Mouse (Mus musculus): Measurements from ENCODE around the gene Ing1. TPM values are rescaled to one million over a fixed set of nuclear protein-coding genes. Genes with fewer than 3 reads are reported as not detected.
"Not testable (repeated sequence)": the region's sequence is repeated elsewhere in the genome, so short reads cannot be mapped to it uniquely, and the experiment has no call there.

The Ing1 gene
- total and polyA plus RNA-seq, 2 experiments from 2014 or later, result 17.8 to 39.0 TPM

DNA sequence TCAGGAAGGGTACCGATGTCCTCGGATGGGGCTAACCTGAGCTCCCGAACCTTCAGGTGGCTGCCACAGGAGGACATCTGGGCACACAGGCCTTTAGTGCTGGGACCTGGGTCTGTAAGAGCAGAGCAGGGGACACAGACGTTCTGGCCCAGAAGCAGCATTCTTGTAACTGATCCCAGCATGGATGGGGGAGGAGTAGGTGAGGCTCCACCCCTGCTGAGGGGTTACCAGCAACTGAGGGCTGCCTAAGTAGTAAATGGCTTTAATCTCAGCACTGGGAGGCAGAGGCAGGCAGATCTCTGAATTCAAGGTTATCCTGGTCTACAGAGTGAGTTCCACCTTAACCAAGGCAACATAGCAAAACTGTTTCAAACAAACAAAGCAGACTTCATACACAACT is 12.5 kb upstream of the Ing1 start:
- H3K9me3 ChIP-seq (ENCODE audit: low read length), result no peaks in the 10 kb centered on the region
- H3K36me3 ChIP-seq (ENCODE audit: insufficient read depth, low read length), result peaks cover 31% of the 10 kb centered on the region
- no peaks in the 10 kb centered on the region for H3K27me3 ChIP-seq (ENCODE audit: insufficient read depth, low read length)
- ATAC-seq (ENCODE audit: low FRiP score) (no peak), DNase-seq (ENCODE audit: low spot score) (no peak)
- no peak overlapping the region for H3K4me3 ChIP-seq (ENCODE audit: low read depth, low read length)
- whole genome bisulfite sequencing, result 89% methylated on average over 4 of the region's 4 CpGs
- TF ChIP-seq CTCF (IDR thresholded peaks at IDR 0.05), result no peak
- H3K9ac ChIP-seq (replicated peaks; ENCODE audit: low read length, poor library complexity, severe bottlenecking), result no peak overlapping the region
- no peak overlapping the region for H3K27ac ChIP-seq (ENCODE audit: low read depth, low read length)
- H3K4me2 ChIP-seq (ENCODE audit: low read depth, low read length, poor library complexity, severe bottlenecking), result no peak overlapping the region
- H3K4me1 ChIP-seq (ENCODE audit: insufficient read depth, low read length), result no peaks in the 10 kb centered on the region

DNA sequence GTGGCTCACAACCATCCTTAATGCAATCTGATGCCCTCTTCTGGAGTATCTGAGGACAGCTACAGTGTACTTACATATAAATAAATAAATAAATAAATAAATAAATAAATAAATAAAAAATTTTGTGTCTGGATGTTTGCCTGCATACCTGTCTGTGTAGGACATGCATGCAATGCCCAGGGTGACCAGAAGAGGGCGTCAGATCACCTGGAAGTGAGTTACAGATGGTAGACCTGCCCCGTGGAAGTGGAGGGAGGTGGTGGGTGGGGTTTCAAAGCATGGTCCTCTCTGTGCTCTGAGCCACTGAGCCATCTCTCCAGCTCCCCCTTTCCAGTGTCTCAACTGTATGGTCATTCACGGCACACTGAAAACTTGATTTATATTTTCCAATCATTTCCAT is 11.0 kb upstream of the Ing1 start:
- Histone ChIP-seq H3K4me2 (ENCODE audit: low read depth, low read length, poor library complexity, severe bottlenecking) (no peak overlapping the region), H3K9ac (replicated peaks; ENCODE audit: low read length, poor library complexity, severe bottlenecking) (no peak overlapping the region), H3K9me3 (ENCODE audit: low read length) (no peaks in the 10 kb centered on the region), H3K36me3 (ENCODE audit: insufficient read depth, low read length) (peaks cover 28% of the 10 kb centered on the region), H3K27me3 (ENCODE audit: insufficient read depth, low read length) (no peaks in the 10 kb centered on the region), H3K4me3 (ENCODE audit: low read depth, low read length) (no peak overlapping the region), H3K27ac (ENCODE audit: low read depth, low read length) (no peak overlapping the region), H3K4me1 (ENCODE audit: insufficient read depth, low read length) (no peaks in the 10 kb centered on the region; the same call in 1 of the 2 replicates)
- TF ChIP-seq CTCF (IDR thresholded peaks at IDR 0.05), result peak; percentile 68
- no peak for ATAC-seq (ENCODE audit: low FRiP score)
- DNase-seq (ENCODE audit: low spot score), result no peak
- 46% methylated on average over 3 of the region's 3 CpGs for WGBS

DNA sequence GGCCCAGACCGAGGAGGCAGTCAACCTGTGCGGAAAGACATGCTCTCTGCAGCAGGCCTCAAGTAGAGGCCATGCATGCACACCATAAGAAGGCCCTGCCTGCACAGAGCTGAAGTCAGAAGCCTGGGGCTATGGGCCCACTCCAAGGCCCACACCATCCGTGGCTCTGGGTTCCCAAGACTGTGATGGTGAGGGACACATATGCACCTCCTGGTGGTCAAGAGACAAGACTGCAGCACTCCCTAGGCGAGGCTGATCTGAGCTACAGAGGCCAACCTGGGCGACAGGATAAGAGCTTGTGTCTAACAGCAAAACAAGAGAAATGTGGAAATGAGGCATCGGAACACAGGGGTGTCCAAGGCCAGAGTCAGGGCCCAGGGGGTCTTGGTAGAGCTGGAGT is 8.3 kb upstream of the Ing1 start:
- Histone ChIP-seq H3K27me3 (ENCODE audit: insufficient read depth, low read length) (no peaks in the 10 kb centered on the region), H3K4me1 (ENCODE audit: insufficient read depth, low read length) (peaks cover 4% of the 10 kb centered on the region; the same call in 1 of the 2 replicates), H3K4me3 (ENCODE audit: low read depth, low read length) (no peak overlapping the region), H3K9me3 (ENCODE audit: low read length) (no peaks in the 10 kb centered on the region), H3K36me3 (ENCODE audit: insufficient read depth, low read length) (peaks cover 17% of the 10 kb centered on the region), H3K9ac (replicated peaks; ENCODE audit: low read length, poor library complexity, severe bottlenecking) (no peak overlapping the region), H3K4me2 (ENCODE audit: low read depth, low read length, poor library complexity, severe bottlenecking) (no peak overlapping the region), H3K27ac (ENCODE audit: low read depth, low read length) (no peak overlapping the region)
- WGBS, result 65% methylated on average over 6 of the region's 6 CpGs
- TF ChIP-seq CTCF (IDR thresholded peaks at IDR 0.05), result peak; percentile 50
- DNase-seq (ENCODE audit: low spot score) (no peak), ATAC-seq (ENCODE audit: low FRiP score) (no peak)

DNA sequence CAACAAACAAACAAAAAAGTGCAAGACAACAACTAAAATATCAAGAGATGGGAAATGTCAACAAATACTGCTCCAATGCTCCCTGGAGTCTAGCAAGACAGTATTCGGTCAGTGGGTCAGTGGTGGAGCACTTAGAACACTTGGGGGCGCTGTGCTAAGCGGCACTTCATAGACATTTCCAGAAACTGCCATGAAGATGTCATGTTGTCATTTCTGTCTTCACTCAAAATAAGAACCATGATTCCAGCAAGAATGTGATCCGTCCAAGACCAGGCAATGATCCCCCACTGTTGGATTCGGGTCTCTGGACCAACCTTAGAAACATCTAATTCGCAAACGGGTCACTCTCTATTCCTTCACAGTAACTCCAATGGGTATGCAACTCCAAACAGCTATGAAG is 5.7 kb upstream of the Ing1 start:
- peak overlapping the region; percentile 77 for H3K4me2 ChIP-seq (ENCODE audit: low read depth, low read length, poor library complexity, severe bottlenecking)
- no peaks in the 10 kb centered on the region for H3K9me3 ChIP-seq (ENCODE audit: low read length)
- peak overlapping the region; percentile 85; the same call in 1 of the 2 replicates for H3K27ac ChIP-seq (ENCODE audit: low read depth, low read length)
- peak overlapping the region; percentile 81 for H3K4me3 ChIP-seq (ENCODE audit: low read depth, low read length)
- ATAC-seq (ENCODE audit: low FRiP score) (no peak), DNase-seq (ENCODE audit: low spot score) (peak; percentile 67)
- peaks cover 13% of the 10 kb centered on the region; the same call in 1 of the 2 replicates for H3K36me3 ChIP-seq (ENCODE audit: insufficient read depth, low read length)
- no peaks in the 10 kb centered on the region for H3K27me3 ChIP-seq (ENCODE audit: insufficient read depth, low read length)
- 14% methylated on average over 7 of the region's 7 CpGs for WGBS
- peak overlapping the region; percentile 91; the same call in 1 of the 2 replicates for H3K9ac ChIP-seq (replicated peaks; ENCODE audit: low read length, poor library complexity, severe bottlenecking)
- peak; percentile 74 for TF ChIP-seq CTCF (IDR thresholded peaks at IDR 0.05)
- peaks cover 8% of the 10 kb centered on the region for H3K4me1 ChIP-seq (ENCODE audit: insufficient read depth, low read length)

- Histone ChIP-seq H3K9ac (replicated peaks; ENCODE audit: low read length, poor library complexity, severe bottlenecking) (peak within 1 kb of the TSS; percentile 91), H3K4me1 (ENCODE audit: insufficient read depth, low read length) (peaks cover 8% of the 10 kb centered on the region), H3K4me3 (ENCODE audit: low read depth, low read length) (peak within 1 kb of the TSS; percentile 81), H3K36me3 (ENCODE audit: insufficient read depth, low read length) (peaks cover 11% of the 10 kb centered on the region; the same call in 1 of the 2 replicates), H3K27ac (ENCODE audit: low read depth, low read length) (peak within 1 kb of the TSS; percentile 85), H3K9me3 (ENCODE audit: low read length) (no peaks in the 10 kb centered on the region), H3K27me3 (ENCODE audit: insufficient read depth, low read length) (no peaks in the 10 kb centered on the region), H3K4me2 (ENCODE audit: low read depth, low read length, poor library complexity, severe bottlenecking) (peak within 1 kb of the TSS; percentile 77)
- no peak for TF ChIP-seq CTCF (IDR thresholded peaks at IDR 0.05)
- WGBS, result under 1% methylated on average over 52 of the region's 53 CpGs
- no peak for ATAC-seq (ENCODE audit: low FRiP score)
- DNase-seq (ENCODE audit: low spot score), result peak; percentile 88
These were observed 5.0 kb upstream of the Ing1 start, which contains the start of gene Cars2 for GRCm38 (mm10) chr8:11550281-11550948. TSS of gene Cars2 (minus strand) at chr8:11550783.

DNA sequence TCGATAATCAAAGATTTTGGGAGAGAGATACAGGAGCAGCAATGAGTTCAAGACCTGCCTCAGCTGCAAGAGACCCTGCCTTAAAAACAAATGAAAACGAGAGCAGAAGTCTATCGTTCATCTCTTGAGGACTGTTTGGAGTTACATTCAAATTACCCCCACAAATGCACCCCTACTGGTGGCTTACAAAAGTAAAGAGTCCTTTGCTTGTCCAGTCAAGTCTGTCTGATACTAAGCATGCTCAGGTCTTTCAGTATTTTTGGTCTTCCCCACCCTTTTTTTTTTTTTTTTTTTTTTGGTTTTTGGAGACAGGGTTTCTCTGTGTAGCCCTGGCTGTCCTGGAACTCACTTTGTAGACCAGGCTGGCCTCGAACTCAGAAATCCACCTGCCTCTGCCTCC is 3.9 kb upstream of the Ing1 start:
- not testable (repeated sequence) for H3K4me1 ChIP-seq (ENCODE audit: insufficient read depth, low read length); H3K36me3 ChIP-seq (ENCODE audit: insufficient read depth, low read length); H3K4me3 ChIP-seq (ENCODE audit: low read depth, low read length); H3K27ac ChIP-seq (ENCODE audit: low read depth, low read length); ATAC-seq (ENCODE audit: low FRiP score); H3K9ac ChIP-seq (replicated peaks; ENCODE audit: low read length, poor library complexity, severe bottlenecking); H3K27me3 ChIP-seq (ENCODE audit: insufficient read depth, low read length); DNase-seq (ENCODE audit: low spot score); H3K9me3 ChIP-seq (ENCODE audit: low read length); H3K4me2 ChIP-seq (ENCODE audit: low read depth, low read length, poor library complexity, severe bottlenecking)
- 86% methylated on average over 3 of the region's 4 CpGs for WGBS
- peak; percentile 36; the same call in 1 of the 2 replicates for TF ChIP-seq CTCF (IDR thresholded peaks at IDR 0.05)
